Comparison of ENCODE assay signal across 12 mouse cellular contexts in genomic region chr5:38499316-38499811, GRCm38 (mm10). TPM values are rescaled to one million over a fixed set of nuclear protein-coding genes. Genes with fewer than 3 reads are reported as not detected.
DNase-seq lines count a peak whose midpoint lies in the region; ATAC-seq and TF ChIP-seq lines count a peak whose summit lies in the region.
"Had no signal": no experiment of that assay in that cellular context is flagged by ENCODE, and none has a peak within 500 bp of the region (broad histone marks: within the 10 kb centered on the region; RNA-seq: fewer than 3 reads in every experiment).

No protein-coding gene starts in this region.

- no peaks in the 10 kb centered on the region for H3K4me1 ChIP-seq in forebrain, embryonic 13.5 days
- no peaks in the 10 kb centered on the region for H3K4me1 ChIP-seq in forebrain, embryonic 11.5 days (replicated peaks; ENCODE audit: control insufficient read depth, insufficient read depth, low read length)
- peaks cover 5% of the 10 kb centered on the region; the same call in 1 of the 2 replicates for H3K4me1 ChIP-seq in kidney, embryonic 15.5 days
- no peaks in the 10 kb centered on the region for H3K4me1 ChIP-seq in midbrain, embryonic 15.5 days
- no peaks in the 10 kb centered on the region for H3K4me1 ChIP-seq in midbrain, embryonic 13.5 days (replicated peaks)
- no peaks in the 10 kb centered on the region for H3K4me1 ChIP-seq in midbrain, postnatal 0 days (ENCODE audit: insufficient read depth, low read length)
- H3K4me1 ChIP-seq: lung, embryonic 15.5 days had no signal

- no peak overlapping the region for H3K9ac ChIP-seq in forebrain, embryonic 13.5 days
- H3K9ac ChIP-seq in forebrain, embryonic 11.5 days (ENCODE audit: low read length): no peak overlapping the region
- H3K9ac ChIP-seq in kidney, embryonic 15.5 days: no peak overlapping the region
- no peak overlapping the region for H3K9ac ChIP-seq in midbrain, embryonic 15.5 days
- H3K9ac ChIP-seq in midbrain, embryonic 13.5 days (replicated peaks): no peak overlapping the region
- H3K9ac ChIP-seq in midbrain, postnatal 0 days (replicated peaks; ENCODE audit: low read length, poor library complexity, severe bottlenecking): no peak overlapping the region
- H3K9ac ChIP-seq: heart, embryonic 15.5 days; lung, embryonic 15.5 days had no signal

- WGBS in forebrain, embryonic 13.5 days: 83% methylated on average over 7 of the region's 7 CpGs
- WGBS in forebrain, embryonic 11.5 days: 78% methylated on average over 7 of the region's 7 CpGs
- 78% methylated on average over 7 of the region's 7 CpGs for WGBS in kidney, embryonic 15.5 days
- 77% methylated on average over 7 of the region's 7 CpGs for WGBS in midbrain, embryonic 15.5 days
- 85% methylated on average over 7 of the region's 7 CpGs for WGBS in midbrain, embryonic 13.5 days
- WGBS in midbrain, postnatal 0 days: 65% methylated on average over 7 of the region's 7 CpGs

- no peaks in the 10 kb centered on the region for H3K27me3 ChIP-seq in forebrain, embryonic 13.5 days
- H3K27me3 ChIP-seq in forebrain, embryonic 11.5 days (ENCODE audit: control insufficient read depth, insufficient read depth, low read length): no peaks in the 10 kb centered on the region
- no peaks in the 10 kb centered on the region for H3K27me3 ChIP-seq in kidney, embryonic 15.5 days
- no peaks in the 10 kb centered on the region for H3K27me3 ChIP-seq in midbrain, embryonic 15.5 days (replicated peaks)
- no peaks in the 10 kb centered on the region for H3K27me3 ChIP-seq in midbrain, embryonic 13.5 days
- no peaks in the 10 kb centered on the region for H3K27me3 ChIP-seq in midbrain, postnatal 0 days (ENCODE audit: insufficient read depth, low read length)
- H3K27me3 ChIP-seq: heart, embryonic 15.5 days; lung, embryonic 15.5 days had no signal

- no peak overlapping the region for H3K27ac ChIP-seq in forebrain, embryonic 13.5 days
- H3K27ac ChIP-seq in forebrain, embryonic 11.5 days (ENCODE audit: low read depth, low read length): no peak overlapping the region
- H3K27ac ChIP-seq in kidney, embryonic 15.5 days: 0 out of 2 replicates have a peak overlapping the region, but pooled peaks have one; percentile 13
- no peak overlapping the region for H3K27ac ChIP-seq in midbrain, embryonic 15.5 days
- no peak overlapping the region for H3K27ac ChIP-seq in midbrain, embryonic 13.5 days
- H3K27ac ChIP-seq in midbrain, postnatal 0 days (ENCODE audit: low read depth, low read length): 0 out of 2 replicates have a peak overlapping the region, but pooled peaks have one; percentile 49
- H3K27ac ChIP-seq: heart, embryonic 15.5 days; lung, embryonic 15.5 days had no signal

- H3K4me2 ChIP-seq in forebrain, embryonic 13.5 days: no peak overlapping the region
- H3K4me2 ChIP-seq in forebrain, embryonic 11.5 days (ENCODE audit: low read depth, low read length, severe bottlenecking): no peak overlapping the region
- no peak overlapping the region for H3K4me2 ChIP-seq in kidney, embryonic 15.5 days
- H3K4me2 ChIP-seq in midbrain, embryonic 15.5 days: no peak overlapping the region
- no peak overlapping the region for H3K4me2 ChIP-seq in midbrain, embryonic 13.5 days (replicated peaks)
- no peak overlapping the region for H3K4me2 ChIP-seq in midbrain, postnatal 0 days (ENCODE audit: low read depth, low read length, poor library complexity, severe bottlenecking)
- H3K4me2 ChIP-seq: heart, embryonic 15.5 days; lung, embryonic 15.5 days had no signal

- no peak for DNase-seq in forebrain, embryonic 11.5 days (ENCODE audit: low spot score)
- DNase-seq in kidney, postnatal 4 days: no peak
- peak; percentile 78 for DNase-seq in midbrain, postnatal 0 days (ENCODE audit: low spot score)
- no peak for DNase-seq in gastrocnemius, adult 18-20 months (ENCODE audit: low spot score)
- DNase-seq: kidney, postnatal 36 days had no signal

- H3K9me3 ChIP-seq in forebrain, embryonic 13.5 days (replicated peaks): no peaks in the 10 kb centered on the region
- no peaks in the 10 kb centered on the region for H3K9me3 ChIP-seq in forebrain, embryonic 11.5 days (ENCODE audit: control insufficient read depth, low read length)
- H3K9me3 ChIP-seq in kidney, embryonic 15.5 days (replicated peaks): no peaks in the 10 kb centered on the region
- no peaks in the 10 kb centered on the region for H3K9me3 ChIP-seq in midbrain, embryonic 15.5 days
- no peaks in the 10 kb centered on the region for H3K9me3 ChIP-seq in midbrain, embryonic 13.5 days
- no peaks in the 10 kb centered on the region for H3K9me3 ChIP-seq in midbrain, postnatal 0 days (ENCODE audit: low read length)
- H3K9me3 ChIP-seq: heart, embryonic 15.5 days; lung, embryonic 15.5 days had no signal

- H3K36me3 ChIP-seq in forebrain, embryonic 13.5 days (ENCODE audit: poor library complexity, severe bottlenecking): no peaks in the 10 kb centered on the region
- H3K36me3 ChIP-seq in forebrain, embryonic 11.5 days (ENCODE audit: control insufficient read depth, insufficient read depth, low read length): no peaks in the 10 kb centered on the region
- no peaks in the 10 kb centered on the region for H3K36me3 ChIP-seq in kidney, embryonic 15.5 days
- H3K36me3 ChIP-seq in midbrain, embryonic 15.5 days (replicated peaks): no peaks in the 10 kb centered on the region
- no peaks in the 10 kb centered on the region for H3K36me3 ChIP-seq in midbrain, embryonic 13.5 days
- no peaks in the 10 kb centered on the region for H3K36me3 ChIP-seq in midbrain, postnatal 0 days (ENCODE audit: insufficient read depth, low read length)
- H3K36me3 ChIP-seq: G1E; heart, embryonic 15.5 days; lung, embryonic 15.5 days had no signal

- 0 out of 2 replicates have a peak, but pooled peaks have one; percentile 36 for ATAC-seq in forebrain, embryonic 13.5 days
- no peak for ATAC-seq in forebrain, embryonic 11.5 days (replicated peaks; ENCODE audit: low FRiP score)
- ATAC-seq in kidney, embryonic 15.5 days (replicated peaks; ENCODE audit: low FRiP score): peak; percentile 50; the same call in 1 of the 2 replicates
- ATAC-seq in midbrain, embryonic 15.5 days (replicated peaks): peak; percentile 81
- no peak for ATAC-seq in midbrain, embryonic 13.5 days
- peak; percentile 89 for ATAC-seq in midbrain, postnatal 0 days (ENCODE audit: low FRiP score)

- TF ChIP-seq CTCF in midbrain, postnatal 0 days (IDR thresholded peaks at IDR 0.05): no peak

- no peak overlapping the region for H3K4me3 ChIP-seq in forebrain, embryonic 13.5 days
- no peak overlapping the region for H3K4me3 ChIP-seq in forebrain, embryonic 11.5 days (ENCODE audit: low read depth, low read length)
- H3K4me3 ChIP-seq in kidney, embryonic 15.5 days (replicated peaks): no peak overlapping the region
- no peak overlapping the region for H3K4me3 ChIP-seq in midbrain, embryonic 15.5 days
- H3K4me3 ChIP-seq in midbrain, embryonic 13.5 days (replicated peaks): no peak overlapping the region
- no peak overlapping the region for H3K4me3 ChIP-seq in midbrain, postnatal 0 days (ENCODE audit: low read depth, low read length)
- H3K4me3 ChIP-seq: heart, embryonic 15.5 days; lung, embryonic 15.5 days had no signal

RNA-seq across cellular contexts. Expression of gene Slc2a9, which starts 3.6 kb away (rescaled TPM):
- polyA plus RNA-seq in forebrain, embryonic 13.5 days (2015; fragmentation: Nextera tagmentation; extraction: Ambion mirVana): 0.05 and 0.28 TPM in 2 replicates
- polyA plus RNA-seq in forebrain, embryonic 11.5 days (2014; fragmentation: Nextera tagmentation; extraction: Ambion mirVana): 0.37 TPM in 1 of 2 replicates, not detected in the other
- 1.4 and 1.6 TPM in 2 replicates for polyA plus RNA-seq in kidney, embryonic 15.5 days (2015; fragmentation: Nextera tagmentation; extraction: Ambion mirVana)
- polyA plus RNA-seq in midbrain, embryonic 15.5 days (2015; fragmentation: Nextera tagmentation; extraction: Ambion mirVana): 0.26 and 0.40 TPM in 2 replicates
- 0.11 and 0.43 TPM in 2 replicates for polyA plus RNA-seq in midbrain, embryonic 13.5 days (2015; fragmentation: Nextera tagmentation; extraction: Ambion mirVana)
- total RNA-seq in midbrain, postnatal 0 days (2014; rRNA removed): 1.3 and 3.4 TPM in 2 replicates
- 0.44 and 0.93 TPM in 2 replicates for polyA plus RNA-seq in midbrain, postnatal 0 days (2015; fragmentation: Nextera tagmentation; extraction: Ambion mirVana)
- under 1 TPM; 0.27 to 0.33 TPM for total RNA-seq in gastrocnemius, adult 18-20 months (2021)

Comparison
In these comparisons a context has a peak if more than half of its experiments do, and no peak if none do; other contexts are left out.
1. ATAC-seq: peak in forebrain, embryonic 13.5 days (single experiment), kidney, embryonic 15.5 days (single experiment), midbrain, embryonic 15.5 days (single experiment) and midbrain, postnatal 0 days (single experiment); none in forebrain, embryonic 11.5 days (single experiment) and midbrain, embryonic 13.5 days (single experiment).
2. H3K27ac ChIP-seq: peak in kidney, embryonic 15.5 days (single experiment) and midbrain, postnatal 0 days (single experiment); none in forebrain, embryonic 13.5 days (single experiment), forebrain, embryonic 11.5 days (single experiment), midbrain, embryonic 15.5 days (single experiment) and midbrain, embryonic 13.5 days (single experiment).